Mouse (Mus musculus): Measurements from ENCODE around the gene Abhd17b.

Gene Abhd17b

DNA sequence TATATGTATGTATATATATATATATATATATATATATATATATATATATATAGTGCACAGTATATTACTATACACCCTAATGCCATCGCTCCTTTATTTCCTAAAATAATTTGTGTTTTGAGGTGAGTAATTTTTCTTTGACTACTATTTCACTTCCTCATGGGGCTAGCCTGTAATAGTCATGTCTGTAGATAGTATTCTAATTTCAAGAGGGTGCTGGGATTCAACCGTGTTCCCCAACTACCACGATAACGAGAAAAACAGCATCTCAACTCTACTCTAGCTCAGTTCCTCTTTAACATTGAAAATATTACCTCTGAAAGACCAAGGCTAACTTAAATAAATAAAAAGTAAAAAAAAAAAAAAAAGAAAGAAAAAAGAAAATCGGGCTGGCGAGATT, 75.4 kb downstream of the Abhd17b start:
- no peak overlapping the region for H3K4me3 ChIP-seq (replicated peaks; ENCODE audit: low read length)
- H3K36me3 ChIP-seq (ENCODE audit: insufficient read depth, low read length), result no peaks in the 10 kb centered on the region
- H3K4me1 ChIP-seq (replicated peaks; ENCODE audit: low read depth, low read length), result peaks cover 9% of the 10 kb centered on the region
- H3K9me3 ChIP-seq (ENCODE audit: low read length), result no peaks in the 10 kb centered on the region
- H3K27me3 ChIP-seq (ENCODE audit: insufficient read depth, low read length), result no peaks in the 10 kb centered on the region; the same call in 1 of the 2 replicates
- no peak for TF ChIP-seq NANOG (IDR thresholded peaks at IDR 0.05; ENCODE audit: borderline replicate concordance, low read length)
- TF ChIP-seq CTCF (conservative IDR thresholded peaks at IDR 0.05; ENCODE audit: low read length), result no peak
- TF ChIP-seq POU5F1 (IDR thresholded peaks at IDR 0.05; ENCODE audit: borderline replicate concordance, low read length), result no peak

DNA sequence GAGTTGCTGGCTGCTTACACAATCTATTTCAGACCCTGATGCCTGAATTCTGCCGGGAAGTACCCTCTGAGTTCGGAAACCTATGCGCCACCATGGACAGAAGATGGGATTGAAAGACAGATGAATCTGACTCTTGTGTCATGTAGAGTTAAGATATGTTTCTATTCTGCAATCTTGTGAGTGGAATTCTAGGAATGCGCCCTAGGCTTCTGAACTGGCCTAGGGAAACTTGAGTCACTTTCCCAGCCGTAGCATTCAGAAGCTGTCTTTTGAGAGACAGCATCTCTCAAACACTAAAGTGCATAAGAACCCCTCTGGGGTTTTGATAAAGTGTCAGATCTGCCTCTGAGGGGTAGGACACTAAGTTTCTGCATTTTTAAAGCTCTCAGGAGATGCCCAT, 78.9 kb downstream of the Abhd17b start:
- H3K4me3 ChIP-seq (replicated peaks; ENCODE audit: low read length), result no peak overlapping the region
- H3K9me3 ChIP-seq (ENCODE audit: low read length), result no peaks in the 10 kb centered on the region
- H3K4me1 ChIP-seq (replicated peaks; ENCODE audit: low read depth, low read length), result no peaks in the 10 kb centered on the region
- no peaks in the 10 kb centered on the region; the same call in 1 of the 2 replicates for H3K27me3 ChIP-seq (ENCODE audit: insufficient read depth, low read length)
- no peak for TF ChIP-seq NANOG (IDR thresholded peaks at IDR 0.05; ENCODE audit: borderline replicate concordance, low read length)
- TF ChIP-seq POU5F1 (IDR thresholded peaks at IDR 0.05; ENCODE audit: borderline replicate concordance, low read length), result no peak
- TF ChIP-seq CTCF (conservative IDR thresholded peaks at IDR 0.05; ENCODE audit: low read length), result no peak
- no peaks in the 10 kb centered on the region for H3K36me3 ChIP-seq (ENCODE audit: insufficient read depth, low read length)

DNA sequence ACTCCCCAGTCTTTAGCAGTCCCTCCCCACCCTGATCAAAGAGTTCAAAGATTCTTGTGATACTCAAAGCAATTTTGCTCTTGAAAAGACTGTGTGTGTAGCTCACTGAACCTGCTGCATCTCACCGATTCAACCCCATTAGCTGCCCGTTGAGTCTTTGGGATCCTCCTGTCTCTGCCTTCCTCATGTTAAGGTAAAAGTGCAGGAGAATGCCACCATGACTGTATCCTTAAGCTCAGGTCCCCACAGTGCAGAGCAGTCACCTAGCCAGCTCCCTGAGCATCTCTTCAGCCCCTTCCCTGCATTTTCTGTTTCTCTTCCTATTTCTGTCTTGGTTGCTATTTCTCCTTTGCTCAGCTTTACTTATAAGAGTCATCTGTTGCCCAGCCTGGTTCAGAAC, 80.2 kb downstream of the Abhd17b start:
- Histone ChIP-seq H3K4me1 (replicated peaks; ENCODE audit: low read depth, low read length) (peaks cover 7% of the 10 kb centered on the region), H3K4me3 (replicated peaks; ENCODE audit: low read length) (no peak overlapping the region)
- no peak for TF ChIP-seq CTCF (conservative IDR thresholded peaks at IDR 0.05; ENCODE audit: low read length)
- no peak for TF ChIP-seq POU5F1 (IDR thresholded peaks at IDR 0.05; ENCODE audit: borderline replicate concordance, low read length)
- no peak for TF ChIP-seq NANOG (IDR thresholded peaks at IDR 0.05; ENCODE audit: borderline replicate concordance, low read length)

DNA sequence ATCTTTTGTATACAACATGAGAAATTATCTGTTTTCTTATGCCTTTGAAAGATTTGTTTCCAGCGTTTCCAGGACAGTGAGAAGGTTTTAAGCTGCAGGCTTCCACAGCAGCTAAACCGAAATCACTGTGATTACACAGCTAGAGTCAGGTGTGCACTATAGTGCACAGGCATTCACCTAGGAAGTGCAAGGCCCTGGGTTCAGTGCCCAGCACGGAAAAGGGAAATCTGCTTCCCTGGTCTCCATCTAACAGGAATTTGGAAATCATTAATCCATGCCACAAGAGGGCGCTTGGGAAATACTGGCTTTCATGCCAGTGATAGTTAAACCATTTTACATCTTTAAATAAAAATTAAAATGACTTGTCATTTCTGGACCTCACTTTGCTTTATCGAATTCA, 81.1 kb downstream of the Abhd17b start:
- no peaks in the 10 kb centered on the region for H3K36me3 ChIP-seq (ENCODE audit: insufficient read depth, low read length)
- TF ChIP-seq NANOG (IDR thresholded peaks at IDR 0.05; ENCODE audit: borderline replicate concordance, low read length), result no peak
- no peak for TF ChIP-seq POU5F1 (IDR thresholded peaks at IDR 0.05; ENCODE audit: borderline replicate concordance, low read length)
- TF ChIP-seq CTCF (conservative IDR thresholded peaks at IDR 0.05; ENCODE audit: low read length), result peak; percentile 25

More for the DNA sequence above, 80.2 kb downstream of the Abhd17b start:
- H3K9me3 ChIP-seq (ENCODE audit: low read length), result no peaks in the 10 kb centered on the region
- H3K27me3 ChIP-seq (ENCODE audit: insufficient read depth, low read length), result no peaks in the 10 kb centered on the region; the same call in 1 of the 2 replicates
- no peaks in the 10 kb centered on the region for H3K36me3 ChIP-seq (ENCODE audit: insufficient read depth, low read length)

More for the DNA sequence above, 81.1 kb downstream of the Abhd17b start:
- H3K27me3 ChIP-seq (ENCODE audit: insufficient read depth, low read length), result no peaks in the 10 kb centered on the region; the same call in 1 of the 2 replicates
- no peak overlapping the region for H3K4me3 ChIP-seq (replicated peaks; ENCODE audit: low read length)
- H3K4me1 ChIP-seq (replicated peaks; ENCODE audit: low read depth, low read length), result peaks cover 15% of the 10 kb centered on the region
- no peaks in the 10 kb centered on the region for H3K9me3 ChIP-seq (ENCODE audit: low read length)

Data from E14TG2a.4 (cell line).